ENCODE assay signal across 22 mouse cellular contexts in genomic region chr5:150915080-150916055, GRCm38 (mm10). TPM values are rescaled to one million over a fixed set of nuclear protein-coding genes. Genes with fewer than 3 reads are reported as not detected.
DNase-seq lines count a peak whose midpoint lies in the region; ATAC-seq and TF ChIP-seq lines count a peak whose summit lies in the region.
"Had no signal": no experiment of that assay in that cellular context is flagged by ENCODE, and none has a peak within 500 bp of the region (broad histone marks: within the 10 kb centered on the region; RNA-seq: fewer than 3 reads in every experiment).

No protein-coding gene starts in this region.

- H3K27me3 ChIP-seq in kidney, embryonic 14.5 days (ENCODE audit: control insufficient read depth, insufficient read depth, low read length): no peaks in the 10 kb centered on the region
- H3K27me3 ChIP-seq in myocyte (ENCODE audit: control insufficient read depth, insufficient read depth, insufficient read length): no peaks in the 10 kb centered on the region
- H3K27me3 ChIP-seq in midbrain, embryonic 11.5 days (ENCODE audit: control insufficient read depth, insufficient read depth, low read length): no peaks in the 10 kb centered on the region

- H3K36me3 ChIP-seq in kidney, embryonic 14.5 days (ENCODE audit: control insufficient read depth, insufficient read depth, low read length): no peaks in the 10 kb centered on the region
- H3K36me3 ChIP-seq in myocyte (ENCODE audit: control insufficient read depth, insufficient read depth): no peaks in the 10 kb centered on the region
- no peaks in the 10 kb centered on the region for H3K36me3 ChIP-seq in midbrain, embryonic 11.5 days (ENCODE audit: control insufficient read depth, insufficient read depth, low read length)
- H3K36me3 ChIP-seq: forebrain, embryonic 10.5 days; G1E; hindbrain, embryonic 10.5 days; limb, embryonic 13.5 days had no signal

- H3K27ac ChIP-seq in kidney, embryonic 14.5 days (ENCODE audit: low read depth, low read length): no peak overlapping the region; the same call in 1 of the 2 replicates
- H3K27ac ChIP-seq in midbrain, embryonic 11.5 days (ENCODE audit: low read depth, low read length): no peak overlapping the region
- H3K27ac ChIP-seq: forebrain, embryonic 10.5 days; hindbrain, embryonic 10.5 days; limb, embryonic 13.5 days; stomach, postnatal 0 days had no signal

- no peak for TF ChIP-seq POLR2A in myocyte (IDR thresholded peaks at IDR 0.05; ENCODE audit: insufficient read length, low read depth)

- ATAC-seq in kidney, embryonic 14.5 days (ENCODE audit: low FRiP score, low TSS enrichment): peak; percentile 25; the same call in 1 of the 2 replicates
- no peak for ATAC-seq in midbrain, embryonic 11.5 days (ENCODE audit: low FRiP score)
- ATAC-seq: activated CD4-positive, CD25-positive, alpha-beta regulatory T cell, adult 4 months; forebrain, postnatal 0 days; midbrain, embryonic 16.5 days had no signal

- no peak overlapping the region for H3ac ChIP-seq in myocyte (ENCODE audit: control insufficient read depth, insufficient read length)

- no peaks in the 10 kb centered on the region for H3K9me3 ChIP-seq in kidney, embryonic 14.5 days (ENCODE audit: control insufficient read depth, low read length)
- H3K9me3 ChIP-seq in midbrain, embryonic 11.5 days (ENCODE audit: control insufficient read depth, low read length): no peaks in the 10 kb centered on the region
- H3K9me3 ChIP-seq: forebrain, embryonic 10.5 days; hindbrain, embryonic 10.5 days; limb, embryonic 13.5 days had no signal

- intact Hi-C loops in gastrocnemius, postnatal 14 days (cut with DNase I; ENCODE audit: low total_unique reads): no loop called here

- peak; percentile 23 to 37 for DNase-seq in gastrocnemius, adult 8-10 months (ENCODE audit: low spot score in 2 of 2)
- DNase-seq in gastrocnemius, postnatal 14 days: no peak
- DNase-seq in gastrocnemius, postnatal 25 days: peak; percentile 54
- DNase-seq in cerebellum, postnatal 14 days: no peak
- no peak for DNase-seq in midbrain, embryonic 11.5 days (ENCODE audit: low spot score, missing footprints)
- DNase-seq: adrenal gland, postnatal 14 days; cerebellum, adult 11 months; cerebellum, postnatal 36 days; forebrain, postnatal 0 days; lung, embryonic 14.5 days; lung, postnatal 36 days; right cerebral cortex, postnatal 25 days had no signal

- no peak overlapping the region for H3K4me3 ChIP-seq in kidney, embryonic 14.5 days (ENCODE audit: low read length)
- no peak overlapping the region for H3K4me3 ChIP-seq in myocyte
- H3K4me3 ChIP-seq in midbrain, embryonic 11.5 days (ENCODE audit: low read depth, low read length): no peak overlapping the region
- H3K4me3 ChIP-seq: forebrain, embryonic 10.5 days; hindbrain, embryonic 10.5 days; limb, embryonic 13.5 days had no signal

- no peak overlapping the region for H3K4me2 ChIP-seq in kidney, embryonic 14.5 days (replicated peaks; ENCODE audit: low read depth, low read length)
- H3K4me2 ChIP-seq in myocyte (ENCODE audit: low read depth): peak overlapping the region; percentile 22
- H3K4me2 ChIP-seq in midbrain, embryonic 11.5 days: no peak overlapping the region
- H3K4me2 ChIP-seq: limb, embryonic 13.5 days; lung, embryonic 14.5 days had no signal

- H3K9ac ChIP-seq in kidney, embryonic 14.5 days (ENCODE audit: low read depth, low read length): no peak overlapping the region
- H3K9ac ChIP-seq in midbrain, embryonic 11.5 days (ENCODE audit: low read length): no peak overlapping the region
- H3K9ac ChIP-seq: forebrain, postnatal 0 days; limb, embryonic 13.5 days; lung, embryonic 14.5 days had no signal

- H3K4me1 ChIP-seq in kidney, embryonic 14.5 days (ENCODE audit: control insufficient read depth, insufficient read depth, low read length): peaks cover 16% of the 10 kb centered on the region
- H3K4me1 ChIP-seq in midbrain, embryonic 11.5 days (ENCODE audit: control insufficient read depth, insufficient read depth, low read length): no peaks in the 10 kb centered on the region

- no peaks in the 10 kb centered on the region for H3K79me2 ChIP-seq in myocyte (ENCODE audit: control insufficient read depth, insufficient read depth)

- WGBS in kidney, embryonic 14.5 days: 74% methylated on average over 4 of the region's 4 CpGs
- 88% methylated on average over 4 of the region's 4 CpGs for WGBS in midbrain, embryonic 11.5 days

TF ChIP-seq in myocyte, 11 proteins besides CTCF, POLR2A, EP300 and RAD21:
- TF ChIP-seq MYOD1 (IDR thresholded peaks at IDR 0.05; ENCODE audit: control insufficient read depth in 1 of 3, insufficient read length in 2 of 3, low read depth in 2 of 3): peak in 1 of 3 experiments; percentile 37
- TF ChIP-seq POLR2AphosphoS2 (IDR thresholded peaks at IDR 0.05; ENCODE audit: insufficient read length, low read depth): no peak

RNA-seq across cellular contexts. Expression of gene Kl, which starts 37.0 kb away (rescaled TPM):
- total RNA-seq in gastrocnemius, adult 8-10 months (2022): under 1 TPM; 0.17 to 0.46 (median 0.33) TPM
- 1 to 10 TPM in 1 of 2 experiments, under 1 TPM in 1; 0.75 to 1.1 TPM for total RNA-seq in gastrocnemius, postnatal 14 days (2021)
- total RNA-seq in gastrocnemius, postnatal 25 days (2021): under 1 TPM; 0.56 to 0.74 TPM
- 0.30 and 2.2 TPM in 2 replicates for polyA plus RNA-seq in kidney, embryonic 14.5 days (2014; fragmentation: Nextera tagmentation; extraction: Ambion mirVana)
- polyA plus RNA-seq in myocyte (2012; fragmentation: generic; extraction: Trizol): not detected
- polyA plus RNA-seq in midbrain, embryonic 11.5 days (2014; fragmentation: Nextera tagmentation; extraction: Ambion mirVana): 0.23 and 0.34 TPM in 2 replicates
- total RNA-seq: megakaryocyte-erythroid progenitor cell, adult 5-6 weeks had no signal
- polyA plus RNA-seq: G1E; hindbrain, embryonic 10.5 days had no signal

Comparison
In these comparisons a context has a peak if more than half of its experiments do, and no peak if none do; other contexts are left out.
1. DNase-seq: peak in gastrocnemius, adult 8-10 months (2 of 2) and gastrocnemius, postnatal 25 days (single experiment); none in gastrocnemius, postnatal 14 days (single experiment), cerebellum, postnatal 14 days (0 of 2) and midbrain, embryonic 11.5 days (single experiment).